Mouse (Mus musculus): ENCODE measurements around the gene Ubtd2. TPM values are rescaled to one million over a fixed set of nuclear protein-coding genes. Genes with fewer than 3 reads are reported as not detected.

The Ubtd2 gene
- 3.7 TPM for polyA plus RNA-seq (2017; shearing (Covaris generic))

DNA sequence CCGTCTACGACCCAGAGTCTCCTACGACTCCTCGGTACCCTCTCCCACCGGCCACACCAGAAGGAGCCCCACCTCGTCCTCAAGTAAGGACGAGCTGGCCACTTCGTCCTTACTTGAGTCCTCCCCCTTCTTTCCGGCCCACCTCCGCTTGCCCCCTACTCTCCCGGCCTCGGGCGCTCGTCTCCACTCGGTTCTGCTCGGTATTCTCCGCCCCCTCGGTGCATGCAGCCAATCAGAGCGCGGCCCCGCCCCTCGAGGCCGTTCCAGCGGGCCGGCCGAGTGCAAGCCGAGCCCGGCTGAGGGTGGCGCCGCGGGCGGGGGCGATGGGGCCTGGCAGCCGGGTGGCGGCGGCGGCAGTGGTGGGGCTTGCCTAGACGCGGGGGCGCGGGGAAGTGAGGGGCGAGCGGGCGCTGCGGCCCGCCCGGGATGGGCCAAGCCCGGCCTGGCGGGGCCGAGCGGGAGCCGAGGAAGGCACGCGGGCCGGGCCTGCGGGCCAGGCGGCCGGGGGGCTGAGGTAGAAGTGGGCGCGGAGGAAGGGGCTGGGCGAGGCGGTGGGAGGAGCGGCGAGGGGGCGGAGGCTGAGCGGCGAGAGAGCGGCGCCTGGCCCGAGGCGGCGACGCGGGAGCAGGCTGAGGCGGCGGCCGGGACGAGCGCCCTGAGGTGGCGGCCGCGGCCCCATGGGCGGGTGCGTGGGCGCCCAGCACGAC, at the start of gene Ubtd2:
Ubtd2 (plus strand) TSS at position 571 of the 707 bp plus-strand sequence.

DNA sequence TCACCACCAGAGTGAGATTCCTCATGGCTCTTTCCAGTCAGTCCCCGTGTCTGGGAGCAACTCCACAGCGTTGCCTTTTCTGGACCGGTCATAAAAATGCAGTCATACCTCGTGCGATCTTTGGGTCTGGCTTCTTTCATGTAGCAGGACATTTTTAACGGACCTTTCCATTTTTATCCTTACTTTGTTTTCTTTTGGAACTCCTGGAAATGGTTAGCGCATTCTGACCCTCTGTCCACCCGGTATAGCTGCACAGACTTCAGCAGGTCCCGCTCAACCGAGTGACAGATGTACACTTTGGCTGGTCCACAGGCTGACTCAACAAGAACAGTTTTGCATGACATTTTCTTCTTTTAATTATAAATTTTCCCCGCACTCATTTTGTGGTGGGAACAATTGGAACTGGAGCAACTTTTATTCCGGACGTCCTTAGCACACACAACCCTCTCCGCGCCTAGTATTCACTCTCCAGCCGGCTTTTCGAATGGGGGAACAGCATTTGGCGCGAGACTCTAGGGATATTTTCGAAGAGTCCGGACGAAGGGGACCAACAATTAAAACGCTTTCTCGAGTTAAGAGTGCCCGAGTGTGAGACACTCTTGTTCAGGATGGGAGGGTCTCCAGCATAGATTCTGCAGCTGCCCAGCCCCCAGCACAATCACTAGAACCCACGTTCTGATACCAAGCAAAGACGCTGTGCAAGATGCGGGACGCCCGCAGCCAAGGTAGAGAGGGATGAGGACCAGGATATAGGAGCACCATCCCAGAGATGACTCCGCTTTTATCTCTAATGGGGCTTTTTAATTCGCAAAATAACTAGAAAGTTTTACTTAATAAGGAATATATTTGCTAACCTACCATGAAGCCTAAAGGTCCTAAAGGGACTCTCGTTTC, 76.9 kb downstream of the Ubtd2 start, which contains the start of gene Efcab9:
Efcab9 (minus strand) TSS at position 211 of the 894 bp plus-strand sequence.

DNA sequence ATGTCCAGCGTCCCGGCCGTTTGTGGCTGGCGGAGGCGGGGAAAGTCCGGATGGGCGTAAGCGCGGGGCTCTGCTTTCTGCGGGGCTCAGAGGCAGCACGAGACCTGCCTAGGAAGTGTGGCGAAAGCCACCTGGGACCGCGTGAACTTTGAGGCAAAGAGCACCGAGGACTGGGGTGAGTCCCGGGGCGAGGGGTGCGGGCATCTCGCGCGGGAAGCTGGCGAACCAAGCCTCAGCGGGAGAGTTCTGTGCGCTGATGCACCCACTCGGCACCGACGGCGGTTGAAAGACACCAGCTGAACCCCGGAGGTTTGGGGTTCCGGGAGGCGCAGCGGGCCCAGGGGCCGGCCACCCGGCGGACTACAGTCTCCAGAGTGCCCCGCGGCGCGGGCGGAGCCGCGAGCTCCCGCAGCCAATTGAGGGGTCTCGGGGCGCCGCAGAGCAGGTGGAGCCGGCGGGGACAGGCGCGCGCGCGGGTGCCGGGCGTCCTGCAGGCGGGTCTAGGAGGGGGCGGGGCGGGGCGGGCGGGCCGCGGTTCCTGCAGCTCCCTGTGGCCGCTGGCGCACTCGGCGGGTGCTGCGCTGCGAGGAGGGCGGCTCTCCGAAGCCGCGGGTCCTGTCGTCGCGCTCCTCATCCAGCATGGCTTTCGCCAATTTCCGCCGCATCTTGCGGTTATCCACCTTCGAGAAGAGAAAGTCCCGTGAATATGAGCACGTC, 77.8 kb downstream of the Ubtd2 start, which contains the start of gene Stk10:
Stk10 (plus strand) TSS at position 541 of the 717 bp plus-strand sequence.

Other genes with a start within 250 kb of the Ubtd2 start
- 48.8 TPM for gene Snrnp25, start 250.0 kb upstream of the Ubtd2 start, polyA plus RNA-seq (2017; shearing (Covaris generic))
- 0.83 TPM for gene Rhbdf1, start 233.1 kb upstream of the Ubtd2 start, polyA plus RNA-seq (2017; shearing (Covaris generic))
- gene Mpg, start 228.9 kb upstream of the Ubtd2 start, polyA plus RNA-seq (2017; shearing (Covaris generic)) = 35.5 TPM
- gene Nprl3, start 187.7 kb upstream of the Ubtd2 start, polyA plus RNA-seq (2017; shearing (Covaris generic)) = 70.8 TPM
- not detected for gene Hba-x, start 179.0 kb upstream of the Ubtd2 start, polyA plus RNA-seq (2017; shearing (Covaris generic))
- gene Hba-a1, start 171.9 kb upstream of the Ubtd2 start, polyA plus RNA-seq (2017; shearing (Covaris generic)) = 359 TPM
- gene Hbq1b, start 168.4 kb upstream of the Ubtd2 start, polyA plus RNA-seq (2017; shearing (Covaris generic)) = not detected
- 531 TPM for gene Hba-a2, start 158.9 kb upstream of the Ubtd2 start, polyA plus RNA-seq (2017; shearing (Covaris generic))
- gene Hbq1a, start 155.3 kb upstream of the Ubtd2 start, polyA plus RNA-seq (2017; shearing (Covaris generic)) = not detected
- 0.05 TPM for gene Sh3pxd2b, start 107.5 kb upstream of the Ubtd2 start, polyA plus RNA-seq (2017; shearing (Covaris generic))
- 2.7 TPM for gene Efcab9, start 76.7 kb downstream of the Ubtd2 start, polyA plus RNA-seq (2017; shearing (Covaris generic))
- gene Stk10, start 77.9 kb downstream of the Ubtd2 start, polyA plus RNA-seq (2017; shearing (Covaris generic)) = 333 TPM
- gene Fbxw11, start 187.4 kb downstream of the Ubtd2 start, polyA plus RNA-seq (2017; shearing (Covaris generic)) = 45.4 TPM